In genomic region chr10:13968989-13969388, GRCm38 (mm10) we compare ENCODE assay signal across 8 mouse cellular contexts. TPM values are rescaled to one million over a fixed set of nuclear protein-coding genes. Genes with fewer than 3 reads are reported as not detected.
DNase-seq lines count a peak whose midpoint lies in the region; ATAC-seq and TF ChIP-seq lines count a peak whose summit lies in the region.

No protein-coding gene starts in this region.

- peak; percentile 64 for TF ChIP-seq CTCF in left cerebral cortex, adult 2 months (IDR thresholded peaks at IDR 0.05)
- peak; percentile 69 for TF ChIP-seq CTCF in lung, embryonic 14.5 days (IDR thresholded peaks at IDR 0.05; ENCODE audit: low read depth)

- H3K4me1 ChIP-seq in lung, embryonic 14.5 days (ENCODE audit: insufficient read depth): peaks cover 3% of the 10 kb centered on the region

- peak overlapping the region; percentile 30; the same call in 1 of the 2 replicates for H3K27ac ChIP-seq in left cerebral cortex, adult 2 months
- H3K27ac ChIP-seq in lung, embryonic 14.5 days (ENCODE audit: low read depth): no peak overlapping the region

- intact Hi-C loops in left cerebral cortex, adult 2 months (cut with DNase I): loop anchor here (2.0 to 10.0 kb wide), 6 partner anchors 90 to 417 kb away; partner anchors contain the start of genes Adat2 and Pex3
- intact Hi-C loops in left cerebral cortex, postnatal 4 days (cut with DNase I): loop anchor here (5.0 to 10.0 kb wide), 5 partner anchors 234 to 423 kb away; no protein-coding TSS in a partner anchor

- H3K27me3 ChIP-seq in lung, embryonic 14.5 days (ENCODE audit: insufficient read depth, low read length): no peaks in the 10 kb centered on the region
- H3K27me3 ChIP-seq in splenic B cell, adult 2 months (ENCODE audit: control insufficient read depth, insufficient read depth, low read length, poor library complexity, severe bottlenecking): no peaks in the 10 kb centered on the region

- no peaks in the 10 kb centered on the region for H3K36me3 ChIP-seq in lung, embryonic 14.5 days (ENCODE audit: insufficient read depth)
- 0 out of 2 replicates have a peak, but pooled peaks cover 3% of the 10 kb centered on the region for H3K36me3 ChIP-seq in splenic B cell, adult 2 months (ENCODE audit: control insufficient read depth, insufficient read depth, low read length, poor library complexity, severe bottlenecking)

- H3K4me3 ChIP-seq in left cerebral cortex, adult 2 months: peak overlapping the region; percentile 86
- no peak overlapping the region for H3K4me3 ChIP-seq in lung, embryonic 14.5 days (ENCODE audit: low read depth, low read length)

- peak overlapping the region; percentile 20; the same call in 1 of the 2 replicates for H3K4me2 ChIP-seq in lung, embryonic 14.5 days

- no peak overlapping the region for H3K9ac ChIP-seq in lung, embryonic 14.5 days

- no peak for DNase-seq in left cerebral cortex, adult 2 months (ENCODE audit: extremely low spot score in 1 of 2, low spot score in 2 of 2)
- DNase-seq in left cerebral cortex, postnatal 4 days: no peak
- DNase-seq in adipocyte (ENCODE audit: low spot score): peak; percentile 69
- DNase-seq in embryo, embryonic 11.5 days (ENCODE audit: low read depth, low spot score): peak; percentile 42
- DNase-seq in lung, embryonic 14.5 days: peak; percentile 86
- DNase-seq in splenic B cell, adult 2 months (ENCODE audit: low read depth, low spot score): peak; percentile 74
- no peak for DNase-seq in left cerebral cortex, adult 9 months (ENCODE audit: low spot score in 2 of 2)
- no peak for DNase-seq in frontal cortex, postnatal 14 days (ENCODE audit: low spot score in 2 of 2)

- WGBS in lung, embryonic 14.5 days: 17% methylated on average over 8 of the region's 8 CpGs

- H3K9me3 ChIP-seq in lung, embryonic 14.5 days (ENCODE audit: low read depth, low read length): no peaks in the 10 kb centered on the region

- ATAC-seq in lung, embryonic 14.5 days (ENCODE audit: insufficient read depth): no peak

RNA-seq across cellular contexts. Expression of gene Hivep2, which starts 3.1 kb away (rescaled TPM):
- total RNA-seq in left cerebral cortex, adult 2 months (2021): 100 to 1,000 TPM; 252 to 263 TPM
- total RNA-seq in left cerebral cortex, postnatal 4 days (2021): 100 to 1,000 TPM; 193 to 194 TPM
- 5.1 and 5.3 TPM in 2 replicates for polyA plus RNA-seq in lung, embryonic 14.5 days (2014; fragmentation: Nextera tagmentation; extraction: Ambion mirVana)

Comparison
In these comparisons a context has a peak if more than half of its experiments do, and no peak if none do; other contexts are left out.
1. DNase-seq: peak in adipocyte (single experiment), embryo, embryonic 11.5 days (single experiment), lung, embryonic 14.5 days (single experiment) and splenic B cell, adult 2 months (single experiment); none in left cerebral cortex, adult 2 months (0 of 2), left cerebral cortex, postnatal 4 days (single experiment), left cerebral cortex, adult 9 months (0 of 2) and frontal cortex, postnatal 14 days (0 of 2).